22 mouse cellular contexts compared by ENCODE assay signal in genomic region chr11:46418860-46419259, GRCm38 (mm10). TPM values are rescaled to one million over a fixed set of nuclear protein-coding genes. Genes with fewer than 3 reads are reported as not detected.
"Had no signal": no experiment of that assay in that cellular context is flagged by ENCODE, and none has a peak within 500 bp of the region (broad histone marks: within the 10 kb centered on the region; RNA-seq: fewer than 3 reads in every experiment).

No protein-coding gene starts in this region.

- ATAC-seq: liver, postnatal 0 days; midbrain, embryonic 13.5 days; midbrain, embryonic 15.5 days had no signal

- H3K9me3 ChIP-seq: midbrain, embryonic 13.5 days; midbrain, embryonic 15.5 days; neural tube, embryonic 12.5 days; stomach, embryonic 15.5 days had no signal

- H3K4me3 ChIP-seq: megakaryocyte, embryonic 14.5 days; midbrain, embryonic 13.5 days; midbrain, embryonic 15.5 days; neural tube, embryonic 12.5 days; stomach, embryonic 15.5 days had no signal

- H3K27ac ChIP-seq: macrophage; midbrain, embryonic 13.5 days; midbrain, embryonic 15.5 days; neural tube, embryonic 12.5 days; stomach, embryonic 15.5 days; stomach, postnatal 0 days had no signal

- H3K36me3 ChIP-seq: midbrain, embryonic 13.5 days; midbrain, embryonic 15.5 days; neural tube, embryonic 12.5 days; stomach, embryonic 15.5 days had no signal

- H3K4me1 ChIP-seq: megakaryocyte, embryonic 14.5 days; midbrain, embryonic 13.5 days; midbrain, embryonic 15.5 days; neural tube, embryonic 12.5 days; stomach, embryonic 15.5 days had no signal

- DNase-seq: liver, postnatal 0 days; lung, adult 2 months; lung, postnatal 10 days; right cerebral cortex, postnatal 14 days; thymus, adult 2 months; thymus, postnatal 25 days; thymus, postnatal 4 days had no signal

- H3K4me2 ChIP-seq: midbrain, embryonic 11.5 days; midbrain, embryonic 13.5 days; midbrain, embryonic 15.5 days; neural tube, embryonic 12.5 days; stomach, embryonic 15.5 days had no signal

- H3K27me3 ChIP-seq: megakaryocyte, embryonic 14.5 days; midbrain, embryonic 13.5 days; midbrain, embryonic 15.5 days; neural tube, embryonic 12.5 days; stomach, embryonic 15.5 days had no signal

- H3K9ac ChIP-seq: liver, postnatal 0 days; midbrain, embryonic 13.5 days; midbrain, embryonic 15.5 days; neural tube, embryonic 12.5 days; stomach, embryonic 15.5 days had no signal

RNA-seq across cellular contexts. Expression of gene Fam71b, which starts 22.5 kb away (rescaled TPM):
- total RNA-seq: megakaryocyte progenitor cell, adult 5-6 weeks; midbrain, postnatal 0 days; monocyte, adult 5-6 weeks; neutrophil, adult 5-6 weeks had no signal
- polyA plus RNA-seq: liver, postnatal 0 days; lung, embryonic 16.5 days; macrophage; midbrain, embryonic 11.5 days; midbrain, embryonic 13.5 days; midbrain, embryonic 15.5 days; midbrain, postnatal 0 days; neural tube, embryonic 12.5 days; neural tube, embryonic 14.5 days; stomach, embryonic 15.5 days; stomach, postnatal 0 days; urinary bladder, adult 2 months had no signal

RNA-seq across cellular contexts. Expression of gene Itk, which starts 29.5 kb away (rescaled TPM):
- polyA plus RNA-seq: midbrain, embryonic 11.5 days; midbrain, embryonic 13.5 days; midbrain, embryonic 15.5 days; neural tube, embryonic 12.5 days; neural tube, embryonic 14.5 days had no signal
